Mouse (Mus musculus) gastrocnemius, postnatal 36 days (tissue): ENCODE measurements around the gene Rpl35a. TPM values are rescaled to one million over a fixed set of nuclear protein-coding genes. Genes with fewer than 3 reads are reported as not detected.

ENCODE experiments used
- DNase-seq, 2 experiments: peaks; one replicate each; pipeline ENCODE4 v3.0.0; 2022
- intact Hi-C: fragments of 180-260 bp; cut with DNase I; formaldehyde crosslinking; loops from one replicate; pipeline ENCODE4 v1.15.1; 2025
- long read RNA-seq, 2 experiments: library from polyadenylated mRNA; stranded (forward); transcript quantifications; one replicate each; pipeline ENCODE4 v2.0.0; 2021
- total RNA-seq, 2 experiments: library from RNA; stranded (reverse); gene quantifications; 2 replicates each; pipeline ENCODE4 v1.2.3; 2021

Rpl35a gene
- 100 to 1,000 TPM; 193 to 237 TPM for total RNA-seq
- long read RNA-seq, experiment 1, transcript Rpl35a-204 (5 exons, 500 nt) = minor isoform, 6 of 63 reads
- long read RNA-seq, experiment 1, transcript Rpl35a-205 (5 exons, 510 nt) = major isoform, 38 of 63 reads
- long read RNA-seq, experiment 1, transcript Rpl35a-201 (5 exons, 491 nt) = minor isoform, 6 of 63 reads
- long read RNA-seq, experiment 1, partial matches to known transcripts = 11 of 63 reads
- long read RNA-seq, experiment 1, other reads (novel, unspliced or antisense) = 1 of 63 reads
- long read RNA-seq, experiment 2, transcript Rpl35a-201 (5 exons, 491 nt) = minor isoform, 16 of 87 reads
- long read RNA-seq, experiment 2, transcript Rpl35a-205 (5 exons, 510 nt) = major isoform, 51 of 87 reads
- long read RNA-seq, experiment 2, transcript Rpl35a-204 (5 exons, 500 nt) = minor isoform, 12 of 87 reads
- long read RNA-seq, experiment 2, partial matches to known transcripts = 5 of 87 reads
- long read RNA-seq, experiment 2, other reads (novel, unspliced or antisense) = 2 of 87 reads

- DNase-seq = peak; percentile 75 to 90
- intact Hi-C loops = no loop called here
Observed at GRCm38 (mm10) chr16:33056095-33056785, at the start of gene Rpl35a, which contains the start of gene Iqcg. Gene Rpl35a (plus strand): TSS chr16:33056453. Gene Iqcg (minus strand): TSS chr16:33056218.

GRCm38 (mm10) chr16:33006888-33007287 is 49.4 kb upstream of the Rpl35a start:
- intact Hi-C loops = no loop called here
- no peak for DNase-seq

GRCm38 (mm10) chr16:33007436-33007835 is 48.8 kb upstream of the Rpl35a start:
- intact Hi-C loops = no loop called here
- DNase-seq = no peak

GRCm38 (mm10) chr16:33010166-33010565 is 46.1 kb upstream of the Rpl35a start:
- intact Hi-C loops = loop anchor here (5.0 kb wide), 1 partner anchor 93 kb away; no protein-coding TSS in a partner anchor

GRCm38 (mm10) chr16:33013801-33014200 is 42.5 kb upstream of the Rpl35a start:
- intact Hi-C loops = loop anchor here (5.0 kb wide), 1 partner anchor 96 kb away; no protein-coding TSS in a partner anchor
- no peak for DNase-seq

More at GRCm38 (mm10) chr16:33010166-33010565, 46.1 kb upstream of the Rpl35a start:
- no peak for DNase-seq

GRCm38 (mm10) chr16:33014921-33015320 is 41.3 kb upstream of the Rpl35a start:
- peak in 1 of 2 experiments; percentile 11 for DNase-seq
- intact Hi-C loops = loop anchor here (5.0 kb wide), 1 partner anchor 98 kb away; no protein-coding TSS in a partner anchor

GRCm38 (mm10) chr16:33015396-33015907 is 40.8 kb upstream of the Rpl35a start:
- intact Hi-C loops = no loop called here
- no peak for DNase-seq

GRCm38 (mm10) chr16:33015986-33016385 is 40.3 kb upstream of the Rpl35a start:
- DNase-seq = no peak
- intact Hi-C loops = no loop called here

- intact Hi-C loops = no loop called here
- no peak for DNase-seq
Observed at GRCm38 (mm10) chr16:33017677-33018349, 38.4 kb upstream of the Rpl35a start.

- DNase-seq = peak; percentile 36 to 37
- intact Hi-C loops = no loop called here
Observed at GRCm38 (mm10) chr16:33019117-33019770, 37.0 kb upstream of the Rpl35a start.

- intact Hi-C loops = loop anchor here (5.0 kb wide), 1 partner anchor 209 kb away; the partner anchor contains the start of gene Smbd1
- no peak for DNase-seq
Observed at GRCm38 (mm10) chr16:33021381-33021780, 34.9 kb upstream of the Rpl35a start.

GRCm38 (mm10) chr16:33023750-33024149 is 32.5 kb upstream of the Rpl35a start:
- intact Hi-C loops = loop anchor here (2.0 to 5.0 kb wide), 2 partner anchors 131 to 211 kb away; partner anchors contain the start of gene Smbd1
- DNase-seq = peak; percentile 72 to 83

GRCm38 (mm10) chr16:33024456-33025104 is 31.7 kb upstream of the Rpl35a start:
- intact Hi-C loops = loop anchor here (2.0 to 5.0 kb wide), 2 partner anchors 130 to 212 kb away; partner anchors contain the start of gene Smbd1
- no peak for DNase-seq

- intact Hi-C loops = no loop called here
- DNase-seq = no peak
Observed at GRCm38 (mm10) chr16:33026357-33026756, 29.9 kb upstream of the Rpl35a start.

- intact Hi-C loops = no loop called here
Observed at GRCm38 (mm10) chr16:33036006-33036405, 20.2 kb upstream of the Rpl35a start.

GRCm38 (mm10) chr16:33042682-33043081 is 13.6 kb upstream of the Rpl35a start:
- no peak for DNase-seq
- intact Hi-C loops = loop anchor here (5.0 kb wide), 1 partner anchor 235 kb away; no protein-coding TSS in a partner anchor

More at GRCm38 (mm10) chr16:33036006-33036405, 20.2 kb upstream of the Rpl35a start:
- no peak for DNase-seq

GRCm38 (mm10) chr16:33043268-33043667 is 13.0 kb upstream of the Rpl35a start:
- DNase-seq = no peak
- intact Hi-C loops = loop anchor here (5.0 kb wide), 1 partner anchor 236 kb away; no protein-coding TSS in a partner anchor

- no peak for DNase-seq
Observed at GRCm38 (mm10) chr16:33048004-33048403, 8.2 kb upstream of the Rpl35a start.

GRCm38 (mm10) chr16:33048686-33049085 is 7.6 kb upstream of the Rpl35a start:
- intact Hi-C loops = no loop called here
- DNase-seq = no peak

More at GRCm38 (mm10) chr16:33048004-33048403, 8.2 kb upstream of the Rpl35a start:
- intact Hi-C loops = no loop called here
